Mouse (Mus musculus): ENCODE results near the gene Hspa1b.

DNA sequence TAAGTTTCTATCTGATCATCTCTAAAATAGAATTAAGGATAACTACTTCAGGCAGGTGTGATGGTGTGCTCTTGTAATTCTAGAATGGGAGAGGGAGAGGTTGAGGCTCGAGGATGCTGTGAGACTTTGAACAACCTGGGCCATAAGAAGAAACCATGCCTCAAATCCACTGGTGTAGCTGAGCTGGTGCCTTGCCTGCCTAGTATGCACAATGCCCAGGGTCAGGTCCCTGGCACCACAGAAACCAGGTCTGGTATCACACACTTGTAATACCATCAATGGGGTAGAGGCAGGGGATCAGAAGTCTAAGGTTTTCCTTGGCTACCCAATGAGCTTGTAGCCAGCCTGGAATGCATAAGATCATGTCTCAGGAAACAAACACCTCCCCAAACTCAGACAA, 3.8 kb upstream of the Hspa1b start:
- no peak for TF ChIP-seq CTCF (IDR thresholded peaks at IDR 0.05)
- no peak for TF ChIP-seq POLR2A (IDR thresholded peaks at IDR 0.05; ENCODE audit: insufficient read depth, low read depth, low read length)
